Mouse (Mus musculus): ENCODE measurements around the gene Nrxn1. TPM values are rescaled to one million over a fixed set of nuclear protein-coding genes. Genes with fewer than 3 reads are reported as not detected.
A peak's percentile ranks its signal among the peaks of the same experiment; 100 is the strongest.
"Not testable (repeated sequence)": the region's sequence is repeated elsewhere in the genome, so short reads cannot be mapped to it uniquely, and the experiment has no call there.

Nrxn1 gene
- polyA plus RNA-seq, 1 experiment from 2014 or later, result 6.1 TPM

DNA sequence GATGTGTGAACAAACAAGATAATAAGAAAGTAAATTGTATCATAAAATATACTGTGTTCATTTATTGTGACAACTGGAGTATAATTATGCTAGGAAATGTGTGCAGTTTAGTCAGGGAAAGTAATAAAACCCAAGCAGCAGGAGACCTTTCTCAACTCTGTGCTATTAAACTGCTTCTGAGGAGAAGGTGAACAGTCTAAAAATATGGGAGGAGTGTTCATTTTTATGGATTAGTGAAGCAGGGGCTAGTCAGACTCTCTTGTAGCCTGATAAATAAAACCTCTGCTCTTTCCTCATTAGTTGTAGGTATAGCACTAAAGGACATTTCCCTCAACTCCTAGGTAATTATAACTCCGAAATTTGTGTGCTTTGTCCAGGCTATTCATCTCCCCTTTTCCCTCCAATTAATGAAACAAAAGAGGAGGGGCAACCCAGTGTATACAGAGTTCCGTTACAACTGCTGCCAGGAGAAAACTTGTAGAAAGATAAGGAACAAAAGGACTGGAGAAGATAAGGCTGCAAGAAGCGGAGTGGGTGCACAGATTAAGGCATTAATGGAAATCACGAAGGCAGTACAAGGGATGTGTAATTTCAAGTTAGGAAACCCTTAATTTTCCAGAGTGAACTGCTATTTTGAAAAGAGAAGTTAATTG, 548.8 kb downstream of the Nrxn1 start:
- 39% methylated on average over 4 of the region's 4 CpGs for WGBS
- ATAC-seq (ENCODE audit: insufficient number of reproducible peaks, insufficient read depth, low FRiP score, low read depth), result no peak
- Histone ChIP-seq H3K4me3 (ENCODE audit: low read depth, low read length) (no peak overlapping the region), H3K27ac (ENCODE audit: low read length) (no peak overlapping the region), H3K9ac (replicated peaks; ENCODE audit: low read depth, low read length) (no peak overlapping the region), H3K4me2 (replicated peaks; ENCODE audit: low read depth, low read length) (no peak overlapping the region), H3K27me3 (ENCODE audit: control insufficient read depth, insufficient read depth, low read length) (no peaks in the 10 kb centered on the region), H3K36me3 (ENCODE audit: control insufficient read depth, insufficient read depth, low read length) (no peaks in the 10 kb centered on the region), H3K9me3 (ENCODE audit: control insufficient read depth, low read depth, low read length) (no peaks in the 10 kb centered on the region), H3K4me1 (ENCODE audit: control insufficient read depth, insufficient read depth, low read length) (no peaks in the 10 kb centered on the region)

DNA sequence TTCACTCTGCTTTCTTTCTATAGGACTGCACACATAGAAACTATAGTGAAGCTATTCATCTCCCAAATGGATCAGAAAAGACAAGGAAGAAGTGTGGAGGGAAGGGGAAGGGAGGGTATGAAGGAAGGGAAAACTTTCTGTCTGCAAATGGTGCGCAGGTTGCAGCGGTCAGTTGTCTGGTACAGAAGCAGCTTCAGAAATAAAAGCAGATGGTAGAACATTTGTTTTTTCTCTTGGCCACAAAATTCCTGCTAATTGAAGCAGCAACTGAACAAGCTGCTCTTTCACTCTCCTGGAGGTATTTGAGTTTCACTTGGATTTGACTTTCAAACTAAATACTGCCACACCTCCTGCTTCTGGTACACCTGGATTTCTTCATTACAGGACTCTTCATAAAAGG, 561.4 kb downstream of the Nrxn1 start:
- Histone ChIP-seq H3K9me3 (ENCODE audit: control insufficient read depth, low read depth, low read length) (no peaks in the 10 kb centered on the region), H3K4me3 (ENCODE audit: low read depth, low read length) (no peak overlapping the region), H3K4me1 (ENCODE audit: control insufficient read depth, insufficient read depth, low read length) (no peaks in the 10 kb centered on the region), H3K27ac (ENCODE audit: low read length) (no peak overlapping the region), H3K36me3 (ENCODE audit: control insufficient read depth, insufficient read depth, low read length) (no peaks in the 10 kb centered on the region), H3K9ac (replicated peaks; ENCODE audit: low read depth, low read length) (no peak overlapping the region), H3K27me3 (ENCODE audit: control insufficient read depth, insufficient read depth, low read length) (no peaks in the 10 kb centered on the region), H3K4me2 (replicated peaks; ENCODE audit: low read depth, low read length) (no peak overlapping the region)
- 88% methylated on average over 2 of the region's 2 CpGs for WGBS
- ATAC-seq (ENCODE audit: insufficient number of reproducible peaks, insufficient read depth, low FRiP score, low read depth), result no peak

DNA sequence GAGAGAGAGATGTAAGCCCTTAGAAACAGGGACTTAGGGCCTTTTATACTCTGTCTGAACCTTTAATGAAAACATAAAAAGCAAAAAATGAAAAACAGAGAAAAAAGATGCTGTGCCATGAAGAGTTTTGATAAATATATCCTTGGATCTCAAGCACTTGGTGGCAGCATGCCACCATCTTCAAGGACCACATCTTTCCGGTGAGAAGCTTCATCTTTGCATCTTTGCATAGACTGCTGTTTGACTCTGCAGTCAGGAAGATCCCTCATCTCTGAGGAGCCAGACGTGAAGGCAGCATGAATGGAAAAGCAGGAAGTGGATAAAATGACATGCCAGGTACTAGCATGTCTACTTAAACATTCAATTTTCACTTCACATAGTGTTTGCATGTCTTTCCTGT, 586.8 kb downstream of the Nrxn1 start:
- H3K36me3 ChIP-seq (ENCODE audit: control insufficient read depth, insufficient read depth, low read length), result no peaks in the 10 kb centered on the region
- H3K4me1 ChIP-seq (ENCODE audit: control insufficient read depth, insufficient read depth, low read length), result no peaks in the 10 kb centered on the region
- H3K27me3 ChIP-seq (ENCODE audit: control insufficient read depth, insufficient read depth, low read length), result no peaks in the 10 kb centered on the region
- H3K9ac ChIP-seq (replicated peaks; ENCODE audit: low read depth, low read length), result no peak overlapping the region
- no peak overlapping the region for H3K27ac ChIP-seq (ENCODE audit: low read length)
- H3K4me3 ChIP-seq (ENCODE audit: low read depth, low read length), result no peak overlapping the region
- no peak for ATAC-seq (ENCODE audit: insufficient number of reproducible peaks, insufficient read depth, low FRiP score, low read depth)
- 69% methylated on average over 2 of the region's 2 CpGs for WGBS
- no peak overlapping the region for H3K4me2 ChIP-seq (replicated peaks; ENCODE audit: low read depth, low read length)
- H3K9me3 ChIP-seq (ENCODE audit: control insufficient read depth, low read depth, low read length), result no peaks in the 10 kb centered on the region

DNA sequence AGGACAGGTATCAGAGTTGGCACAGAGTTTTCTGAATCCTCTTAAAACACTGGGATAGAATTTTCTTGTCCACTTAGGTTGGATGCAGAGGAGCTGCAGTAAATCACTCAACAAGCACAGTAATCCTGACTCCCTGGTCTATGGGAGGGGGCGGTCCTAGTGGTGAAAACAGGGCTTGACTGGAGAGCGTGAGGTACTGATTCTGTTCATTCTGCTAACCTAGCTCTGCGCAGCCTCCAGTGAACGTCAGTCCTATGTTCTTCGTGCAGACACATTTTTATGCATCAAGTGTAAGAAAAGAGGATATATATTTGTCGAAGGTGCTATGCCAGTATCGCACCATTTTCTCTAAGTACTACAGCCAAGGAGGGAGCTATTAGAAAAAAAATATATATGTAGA, 588.9 kb downstream of the Nrxn1 start:
- not testable (repeated sequence) for H3K36me3 ChIP-seq (ENCODE audit: control insufficient read depth, insufficient read depth, low read length); ATAC-seq (ENCODE audit: insufficient number of reproducible peaks, insufficient read depth, low FRiP score, low read depth); H3K4me2 ChIP-seq (replicated peaks; ENCODE audit: low read depth, low read length); H3K9me3 ChIP-seq (ENCODE audit: control insufficient read depth, low read depth, low read length); H3K27ac ChIP-seq (ENCODE audit: low read length); H3K27me3 ChIP-seq (ENCODE audit: control insufficient read depth, insufficient read depth, low read length); H3K9ac ChIP-seq (replicated peaks; ENCODE audit: low read depth, low read length); H3K4me1 ChIP-seq (ENCODE audit: control insufficient read depth, insufficient read depth, low read length); H3K4me3 ChIP-seq (ENCODE audit: low read depth, low read length)
- WGBS, result 69% methylated on average over 7 of the region's 7 CpGs

DNA sequence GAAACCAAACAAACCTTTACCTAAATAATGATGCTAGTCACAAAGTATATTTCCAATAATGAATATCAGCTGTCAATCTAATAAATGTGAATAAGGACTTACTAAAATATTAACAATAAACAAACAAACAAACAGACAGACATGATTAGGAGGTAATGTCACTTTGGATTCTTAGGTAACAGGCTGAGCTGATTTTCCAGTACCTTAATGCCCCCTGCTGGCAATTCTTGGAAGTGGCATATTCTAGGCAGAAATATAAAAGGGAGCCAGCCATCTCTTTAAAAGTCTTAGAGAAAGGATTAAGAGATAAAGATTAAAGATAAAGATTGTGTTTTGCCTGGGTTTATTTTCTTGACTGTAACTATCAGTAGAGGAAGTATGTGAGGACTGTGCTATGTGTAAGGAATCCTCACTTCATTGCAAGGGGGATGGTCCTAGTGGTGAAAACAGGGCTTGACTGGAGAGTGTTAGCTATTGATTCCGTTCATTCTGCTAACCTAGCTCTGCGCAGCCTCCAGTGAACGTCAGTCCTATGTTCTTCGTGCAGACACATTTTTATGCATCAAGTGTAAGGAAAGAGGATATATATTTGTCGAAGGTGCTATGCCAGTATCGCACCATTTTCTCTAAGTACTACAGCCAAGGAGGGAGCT, 591.7 kb downstream of the Nrxn1 start:
- ATAC-seq (ENCODE audit: insufficient number of reproducible peaks, insufficient read depth, low FRiP score, low read depth), result no peak
- H3K27ac ChIP-seq (ENCODE audit: low read length), result no peak overlapping the region
- H3K36me3 ChIP-seq (ENCODE audit: control insufficient read depth, insufficient read depth, low read length), result no peaks in the 10 kb centered on the region
- no peaks in the 10 kb centered on the region for H3K27me3 ChIP-seq (ENCODE audit: control insufficient read depth, insufficient read depth, low read length)
- H3K4me3 ChIP-seq (ENCODE audit: low read depth, low read length), result no peak overlapping the region
- no peak overlapping the region for H3K4me2 ChIP-seq (replicated peaks; ENCODE audit: low read depth, low read length)
- WGBS, result 53% methylated on average over 6 of the region's 6 CpGs
- no peak overlapping the region for H3K9ac ChIP-seq (replicated peaks; ENCODE audit: low read depth, low read length)
- H3K4me1 ChIP-seq (ENCODE audit: control insufficient read depth, insufficient read depth, low read length), result no peaks in the 10 kb centered on the region
- H3K9me3 ChIP-seq (ENCODE audit: control insufficient read depth, low read depth, low read length), result no peaks in the 10 kb centered on the region

DNA sequence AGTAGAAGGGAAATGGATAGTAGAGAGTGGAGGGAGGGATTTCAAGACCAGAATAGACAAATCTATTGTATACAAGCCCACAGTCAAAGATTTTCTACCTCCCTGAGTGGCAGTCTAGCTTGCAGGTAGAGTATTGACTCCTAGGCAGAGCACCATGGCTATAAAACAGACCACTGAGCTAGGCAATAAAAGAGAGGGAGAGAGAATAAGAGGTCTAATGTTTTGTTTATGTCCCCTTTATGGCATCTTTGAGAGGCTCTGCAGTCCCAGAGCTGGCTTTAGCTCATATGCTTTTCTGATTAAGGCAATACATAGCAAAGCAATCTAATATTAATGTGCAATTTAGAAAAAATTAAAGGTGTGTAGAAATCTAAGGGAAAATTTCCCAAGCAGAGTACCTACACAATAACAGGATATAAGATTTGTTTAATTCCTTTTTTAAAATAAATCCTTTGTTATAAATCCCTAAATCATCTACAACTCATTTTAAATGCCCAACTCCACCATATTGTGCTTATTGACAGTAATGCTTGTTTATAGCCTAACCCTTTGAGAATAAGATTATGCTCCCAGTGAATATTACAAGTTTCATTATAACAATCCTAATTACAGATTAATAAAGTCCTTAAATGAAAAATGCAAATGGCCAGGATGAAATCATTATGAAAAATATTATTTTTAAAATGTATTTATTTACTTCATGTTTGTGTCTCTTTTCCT, 613.2 kb downstream of the Nrxn1 start:
- Histone ChIP-seq H3K4me2 (replicated peaks; ENCODE audit: low read depth, low read length) (no peak overlapping the region), H3K4me3 (ENCODE audit: low read depth, low read length) (no peak overlapping the region), H3K27me3 (ENCODE audit: control insufficient read depth, insufficient read depth, low read length) (no peaks in the 10 kb centered on the region), H3K9ac (replicated peaks; ENCODE audit: low read depth, low read length) (no peak overlapping the region), H3K9me3 (ENCODE audit: control insufficient read depth, low read depth, low read length) (no peaks in the 10 kb centered on the region), H3K4me1 (ENCODE audit: control insufficient read depth, insufficient read depth, low read length) (no peaks in the 10 kb centered on the region), H3K27ac (ENCODE audit: low read length) (no peak overlapping the region), H3K36me3 (ENCODE audit: control insufficient read depth, insufficient read depth, low read length) (no peaks in the 10 kb centered on the region)
- no peak; the same call in 1 of the 2 replicates for ATAC-seq (ENCODE audit: insufficient number of reproducible peaks, insufficient read depth, low FRiP score, low read depth)

DNA sequence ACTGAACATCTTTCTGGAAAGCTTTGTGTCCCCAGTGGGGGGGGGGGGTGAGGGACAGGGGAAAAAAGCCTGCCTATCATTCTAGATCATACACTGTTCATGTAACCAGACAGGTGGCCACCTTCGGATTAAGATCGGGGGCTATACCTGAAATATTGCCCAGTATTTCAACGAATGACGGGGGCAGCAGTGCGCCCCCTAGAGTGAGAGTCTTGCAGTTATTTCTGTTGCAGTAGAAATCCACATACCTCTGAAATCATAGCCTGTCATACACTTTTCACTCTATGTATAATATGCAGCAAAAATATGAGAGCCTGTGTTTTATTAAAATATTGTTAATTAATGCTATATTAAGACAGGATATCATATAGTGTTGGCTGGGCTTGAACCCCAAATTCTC, 636.1 kb downstream of the Nrxn1 start:
- no peak for ATAC-seq (ENCODE audit: insufficient number of reproducible peaks, insufficient read depth, low FRiP score, low read depth)
- Histone ChIP-seq H3K4me3 (ENCODE audit: low read depth, low read length) (no peak overlapping the region), H3K27ac (ENCODE audit: low read length) (no peak overlapping the region), H3K27me3 (ENCODE audit: control insufficient read depth, insufficient read depth, low read length) (peaks cover 9% of the 10 kb centered on the region; the same call in 1 of the 2 replicates), H3K9ac (replicated peaks; ENCODE audit: low read depth, low read length) (no peak overlapping the region), H3K4me1 (ENCODE audit: control insufficient read depth, insufficient read depth, low read length) (0 out of 2 replicates have a peak, but pooled peaks cover 6% of the 10 kb centered on the region), H3K4me2 (replicated peaks; ENCODE audit: low read depth, low read length) (no peak overlapping the region), H3K9me3 (ENCODE audit: control insufficient read depth, low read depth, low read length) (no peaks in the 10 kb centered on the region), H3K36me3 (ENCODE audit: control insufficient read depth, insufficient read depth, low read length) (no peaks in the 10 kb centered on the region)
- WGBS, result 32% methylated on average over 5 of the region's 5 CpGs

DNA sequence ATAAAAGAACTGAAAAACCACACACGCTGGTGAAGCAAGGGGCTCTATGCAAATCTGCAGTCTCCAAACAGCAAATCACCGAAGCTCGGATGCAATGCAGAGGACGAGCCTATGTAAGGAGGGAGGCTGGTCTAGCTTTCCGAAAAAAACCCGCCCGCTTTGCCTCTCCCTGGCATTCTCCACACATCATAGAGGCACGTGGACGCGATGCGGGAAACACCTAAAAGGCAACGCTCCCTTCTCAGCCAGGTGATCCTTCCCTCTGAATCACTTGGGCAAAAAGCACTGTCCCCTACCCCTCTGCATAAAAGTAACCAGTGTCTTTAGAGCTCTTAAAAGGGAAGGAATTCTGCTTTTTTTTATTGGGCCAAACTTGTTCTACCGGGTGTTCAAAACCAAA, 637.0 kb downstream of the Nrxn1 start:
- H3K4me3 ChIP-seq (ENCODE audit: low read depth, low read length), result peak overlapping the region; percentile 44
- H3K4me1 ChIP-seq (ENCODE audit: control insufficient read depth, insufficient read depth, low read length), result 0 out of 2 replicates have a peak, but pooled peaks cover 6% of the 10 kb centered on the region
- peak overlapping the region; percentile 91 for H3K4me2 ChIP-seq (replicated peaks; ENCODE audit: low read depth, low read length)
- no peaks in the 10 kb centered on the region for H3K9me3 ChIP-seq (ENCODE audit: control insufficient read depth, low read depth, low read length)
- no peak for ATAC-seq (ENCODE audit: insufficient number of reproducible peaks, insufficient read depth, low FRiP score, low read depth)
- no peak overlapping the region for H3K27ac ChIP-seq (ENCODE audit: low read length)
- peaks cover 9% of the 10 kb centered on the region; the same call in 1 of the 2 replicates for H3K27me3 ChIP-seq (ENCODE audit: control insufficient read depth, insufficient read depth, low read length)
- peak overlapping the region; percentile 25; the same call in 1 of the 2 replicates for H3K9ac ChIP-seq (replicated peaks; ENCODE audit: low read depth, low read length)
- H3K36me3 ChIP-seq (ENCODE audit: control insufficient read depth, insufficient read depth, low read length), result no peaks in the 10 kb centered on the region
- under 1% methylated on average over 13 of the region's 13 CpGs for WGBS

All from stomach, embryonic 14.5 days (tissue).